Mouse (Mus musculus) E14TG2a.4 (cell line): Measurements from ENCODE around the gene Ankrd45.

Experiments used
- CTCF ChIP-seq: conservative IDR thresholded peaks from 2 replicates; pipeline ENCODE4 v1.5.1; 2014; ENCODE audit warnings: low read length
- NANOG ChIP-seq: IDR thresholded peaks from 2 replicates; pipeline ENCODE4 v1.6.1; 2014; ENCODE audit warnings: borderline replicate concordance, low read length, mixed read lengths

DNA sequence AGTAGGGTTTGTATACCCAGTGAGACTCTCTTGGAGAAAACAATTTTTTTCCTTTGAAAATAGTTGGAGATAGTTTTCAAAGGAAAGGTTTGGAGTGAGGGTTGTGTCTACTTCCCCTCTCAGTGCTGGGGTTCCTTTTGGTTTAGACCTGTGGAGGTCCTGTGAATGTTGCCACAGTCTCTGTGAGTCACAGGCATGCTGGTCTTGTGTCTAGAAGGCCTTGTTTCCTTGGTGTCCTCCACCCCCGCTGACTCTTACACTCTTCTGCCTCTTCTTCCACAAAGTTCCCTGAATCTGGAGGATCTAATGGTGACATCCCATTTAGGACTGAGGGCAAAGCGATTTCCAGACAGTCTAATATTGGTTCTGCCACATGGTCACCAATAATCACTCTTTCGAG, 42.9 kb downstream of the Ankrd45 start:
- TF ChIP-seq CTCF (no peak), NANOG (no peak)
